Comparison of ENCODE assay signal across 23 mouse cellular contexts in genomic region chr3:157910262-157910661, GRCm38 (mm10). TPM values are rescaled to one million over a fixed set of nuclear protein-coding genes. Genes with fewer than 3 reads are reported as not detected.
"Had no signal": no experiment of that assay in that cellular context is flagged by ENCODE, and none has a peak within 500 bp of the region (broad histone marks: within the 10 kb centered on the region; RNA-seq: fewer than 3 reads in every experiment).

No protein-coding gene starts in this region.

- H3K4me1 ChIP-seq: heart, embryonic 13.5 days; heart, embryonic 15.5 days; hindbrain, embryonic 13.5 days; hindbrain, embryonic 15.5 days; limb, embryonic 13.5 days; limb, embryonic 15.5 days; liver, embryonic 12.5 days had no signal

- H3K27ac ChIP-seq: heart, adult 2 months; heart, embryonic 13.5 days; heart, embryonic 15.5 days; hindbrain, embryonic 13.5 days; hindbrain, embryonic 15.5 days; hindbrain, postnatal 0 days; limb, embryonic 13.5 days; limb, embryonic 15.5 days; liver, embryonic 12.5 days; liver, embryonic 14.5 days had no signal

- H3K27me3 ChIP-seq: heart, embryonic 13.5 days; heart, embryonic 15.5 days; hindbrain, embryonic 13.5 days; hindbrain, embryonic 15.5 days; limb, embryonic 13.5 days; limb, embryonic 15.5 days; liver, embryonic 12.5 days had no signal

- H3K9ac ChIP-seq: heart, embryonic 13.5 days; heart, embryonic 15.5 days; hindbrain, embryonic 13.5 days; hindbrain, embryonic 15.5 days; limb, embryonic 13.5 days; limb, embryonic 15.5 days; liver, embryonic 12.5 days; liver, embryonic 14.5 days had no signal

- H3K4me2 ChIP-seq: heart, embryonic 11.5 days; heart, embryonic 13.5 days; heart, embryonic 15.5 days; hindbrain, embryonic 13.5 days; hindbrain, embryonic 15.5 days; limb, embryonic 13.5 days; limb, embryonic 15.5 days; liver, embryonic 12.5 days had no signal

- H3K4me3 ChIP-seq: heart, adult 2 months; heart, embryonic 13.5 days; heart, embryonic 15.5 days; hindbrain, embryonic 13.5 days; hindbrain, embryonic 15.5 days; limb, embryonic 13.5 days; limb, embryonic 15.5 days; liver, embryonic 12.5 days had no signal

- DNase-seq: gastrocnemius, postnatal 14 days; gastrocnemius, postnatal 36 days; heart, adult 11 months; heart, adult 2 months; heart, postnatal 14 days; heart, postnatal 36 days; kidney, adult 18-20 months; kidney, adult 8-10 months; kidney, postnatal 10 days; kidney, postnatal 25 days; kidney, postnatal 4 days; left cerebral cortex, postnatal 4 days had no signal

- H3K36me3 ChIP-seq: heart, embryonic 15.5 days; hindbrain, embryonic 13.5 days; hindbrain, embryonic 15.5 days; limb, embryonic 15.5 days had no signal

- H3K9me3 ChIP-seq: heart, embryonic 13.5 days; heart, embryonic 15.5 days; hindbrain, embryonic 13.5 days; hindbrain, embryonic 15.5 days; limb, embryonic 13.5 days; limb, embryonic 15.5 days; liver, embryonic 12.5 days had no signal

- ATAC-seq: hindbrain, postnatal 0 days; liver, embryonic 12.5 days had no signal

RNA-seq across cellular contexts. Expression of gene Cth, which starts 14.6 kb away (rescaled TPM):
- total RNA-seq: hematopoietic stem cell, adult 5-6 weeks had no signal
